Mouse (Mus musculus) embryonic facial prominence, embryonic 11.5 days (tissue): ENCODE measurements at regions not wholly inside any gene's neighbourhood (a gene's known extent, or its start where the extent isn't known, plus 50 kb on each side); places are given as distances from the start of the nearest gene placed in this dataset.

Source experiments
- ATAC-seq: fragments of 200-750 bp; cut with Nextera tagmentation; replicated peaks from 2 replicates; pipeline ENCODE4 v1.8.0; 2017; ENCODE audit warnings: low read depth; ENCODE audit not compliant: insufficient number of reproducible peaks, low FRiP score, low TSS enrichment
- DNase-seq: peaks from one replicate; pipeline ENCODE4 v3.0.0-alpha.2; 2015; ENCODE audit warnings: low spot score
- H3K27ac ChIP-seq: fragments of 300-500 bp; sonication (generic); replicated peaks from 2 replicates; pipeline ENCODE4 v1.5.1; 2014; ENCODE audit warnings: mild to moderate bottlenecking, low read depth, low read length, control low read depth
- H3K27me3 ChIP-seq: fragments of 300-500 bp; sonication (generic); 2 replicates; pipeline ENCODE4 v1.6.1; 2014; ENCODE audit warnings: mild to moderate bottlenecking, low read length, moderate library complexity, mixed read lengths; ENCODE audit not compliant: control insufficient read depth, insufficient read depth
- H3K36me3 ChIP-seq: fragments of 300-500 bp; sonication (generic); replicated peaks from 2 replicates; pipeline ENCODE4 v1.6.1; 2014; ENCODE audit warnings: low read depth, mild to moderate bottlenecking, low read length, moderate library complexity, mixed read lengths; ENCODE audit not compliant: control insufficient read depth, insufficient read depth
- H3K4me1 ChIP-seq: fragments of 300-500 bp; sonication (generic); 2 replicates; pipeline ENCODE4 v1.6.1; 2014; ENCODE audit warnings: low read length, mixed read lengths; ENCODE audit not compliant: control insufficient read depth, insufficient read depth
- H3K4me2 ChIP-seq: fragments of 300-500 bp; sonication (generic); 2 replicates; pipeline ENCODE4 v1.6.1; 2014; ENCODE audit warnings: low read depth, mild to moderate bottlenecking, control low read depth, low read length, moderate library complexity
- H3K4me3 ChIP-seq: fragments of 300-500 bp; sonication (generic); 2 replicates; pipeline ENCODE4 v1.5.1; 2014; ENCODE audit warnings: low read depth, low read length, control low read depth
- H3K9ac ChIP-seq: fragments of 300-500 bp; sonication (generic); replicated peaks from 2 replicates; pipeline ENCODE4 v1.6.1; 2014; ENCODE audit warnings: mild to moderate bottlenecking, control low read depth, low read length
- H3K9me3 ChIP-seq: fragments of 300-500 bp; sonication (generic); replicated peaks from 2 replicates; pipeline ENCODE4 v1.6.1; 2016; ENCODE audit warnings: mild to moderate bottlenecking, low read length, inconsistent platforms, mixed read lengths; ENCODE audit not compliant: control insufficient read depth
- WGBS: fragments of 180-500 bp; shearing (Covaris S2); extraction: QIAGEN DNeasy Blood & Tissue Kit; methylation state at CpG from one replicate; pipeline ENCODE4 v1.1.7; 2014; 5-methylcytosine and 5-hydroxymethylcytosine counted together

- H3K4me1 ChIP-seq = no peaks in the 10 kb centered on the region
- no peaks in the 10 kb centered on the region for H3K9me3 ChIP-seq
- H3K4me3 ChIP-seq = no peak overlapping the region
- WGBS = 86% methylated on average over 11 of the region's 11 CpGs
- no peak overlapping the region for H3K9ac ChIP-seq
- H3K27me3 ChIP-seq = no peaks in the 10 kb centered on the region
- no peak overlapping the region for H3K27ac ChIP-seq
- H3K4me2 ChIP-seq = no peak overlapping the region
- no peaks in the 10 kb centered on the region for H3K36me3 ChIP-seq
- no peak for DNase-seq
- no peak for ATAC-seq
Measured at GRCm38 (mm10) chr8:112333171-112333570, 236.7 kb upstream of the Cntnap4 start.

- Histone ChIP-seq H3K27ac (no peak overlapping the region), H3K4me1 (no peaks in the 10 kb centered on the region), H3K4me3 (no peak overlapping the region), H3K27me3 (no peaks in the 10 kb centered on the region), H3K9me3 (no peaks in the 10 kb centered on the region), H3K9ac (no peak overlapping the region), H3K36me3 (no peaks in the 10 kb centered on the region), H3K4me2 (no peak overlapping the region)
- WGBS = 83% methylated on average over 10 of the region's 10 CpGs
- ATAC-seq = no peak
- DNase-seq = no peak
Measured at GRCm38 (mm10) chr8:112332021-112332420, 237.8 kb upstream of the Cntnap4 start.

GRCm38 (mm10) chr8:112309816-112310215 is 260.0 kb upstream of the Cntnap4 start:
- ATAC-seq = no peak
- 86% methylated on average over 3 of the region's 3 CpGs for WGBS

GRCm38 (mm10) chr8:112308354-112308753 is 261.5 kb upstream of the Cntnap4 start:
- Histone ChIP-seq H3K36me3 (no peaks in the 10 kb centered on the region), H3K9me3 (no peaks in the 10 kb centered on the region), H3K27ac (no peak overlapping the region), H3K4me1 (no peaks in the 10 kb centered on the region), H3K4me3 (no peak overlapping the region), H3K9ac (no peak overlapping the region), H3K27me3 (no peaks in the 10 kb centered on the region), H3K4me2 (no peak overlapping the region)
- ATAC-seq = no peak
- WGBS = 88% methylated on average over 6 of the region's 6 CpGs
- no peak for DNase-seq

More at GRCm38 (mm10) chr8:112309816-112310215, 260.0 kb upstream of the Cntnap4 start:
- Histone ChIP-seq H3K36me3 (no peaks in the 10 kb centered on the region), H3K27me3 (no peaks in the 10 kb centered on the region), H3K27ac (no peak overlapping the region), H3K9me3 (no peaks in the 10 kb centered on the region), H3K4me2 (no peak overlapping the region), H3K9ac (no peak overlapping the region), H3K4me1 (no peaks in the 10 kb centered on the region), H3K4me3 (no peak overlapping the region)
- DNase-seq = no peak

GRCm38 (mm10) chr8:112297021-112297420 is 272.8 kb upstream of the Cntnap4 start:
- H3K27ac ChIP-seq = no peak overlapping the region
- WGBS = 82% methylated on average over 8 of the region's 8 CpGs
- H3K9me3 ChIP-seq = no peaks in the 10 kb centered on the region
- no peak for DNase-seq
- no peaks in the 10 kb centered on the region for H3K4me1 ChIP-seq
- no peaks in the 10 kb centered on the region for H3K27me3 ChIP-seq
- H3K4me3 ChIP-seq = no peak overlapping the region
- no peak overlapping the region for H3K9ac ChIP-seq
- H3K4me2 ChIP-seq = no peak overlapping the region
- ATAC-seq = no peak
- no peaks in the 10 kb centered on the region for H3K36me3 ChIP-seq

- 78% methylated on average over 6 of the region's 6 CpGs for whole genome bisulfite sequencing
- no peaks in the 10 kb centered on the region for H3K9me3 ChIP-seq
- ATAC-seq (no peak), DNase-seq (no peak)
- no peaks in the 10 kb centered on the region for H3K4me1 ChIP-seq
- no peaks in the 10 kb centered on the region for H3K36me3 ChIP-seq
- H3K4me2 ChIP-seq = no peak overlapping the region
- no peak overlapping the region for H3K9ac ChIP-seq
- H3K4me3 ChIP-seq = no peak overlapping the region
- no peaks in the 10 kb centered on the region for H3K27me3 ChIP-seq
- H3K27ac ChIP-seq = no peak overlapping the region
Measured at GRCm38 (mm10) chr8:112283316-112283715, 268.5 kb upstream of the Gm6793 start.

GRCm38 (mm10) chr8:112269598-112269997 is 254.8 kb upstream of the Gm6793 start:
- no peaks in the 10 kb centered on the region for H3K36me3 ChIP-seq
- no peaks in the 10 kb centered on the region for H3K4me1 ChIP-seq
- no peaks in the 10 kb centered on the region for H3K9me3 ChIP-seq
- no peaks in the 10 kb centered on the region for H3K27me3 ChIP-seq
- no peak overlapping the region for H3K9ac ChIP-seq
- no peak overlapping the region for H3K27ac ChIP-seq
- no peak overlapping the region for H3K4me2 ChIP-seq
- WGBS = 53% methylated on average over 5 of the region's 5 CpGs
- peak; percentile 62; the same call in 1 of the 2 replicates for ATAC-seq
- no peak overlapping the region for H3K4me3 ChIP-seq
- no peak for DNase-seq

- H3K36me3 ChIP-seq = no peaks in the 10 kb centered on the region
- no peak overlapping the region for H3K4me2 ChIP-seq
- no peak for DNase-seq
- ATAC-seq = peak; percentile 48; the same call in 1 of the 2 replicates
- H3K4me3 ChIP-seq = no peak overlapping the region
- 60% methylated on average over 8 of the region's 8 CpGs for WGBS
- no peaks in the 10 kb centered on the region for H3K27me3 ChIP-seq
- no peaks in the 10 kb centered on the region for H3K9me3 ChIP-seq
- no peaks in the 10 kb centered on the region for H3K4me1 ChIP-seq
- no peak overlapping the region for H3K9ac ChIP-seq
- H3K27ac ChIP-seq = no peak overlapping the region
Measured at GRCm38 (mm10) chr8:112269214-112269566, 254.4 kb upstream of the Gm6793 start.
